Mouse (Mus musculus): ENCODE measurements around the gene Caprin2. TPM values are rescaled to one million over a fixed set of nuclear protein-coding genes. Genes with fewer than 3 reads are reported as not detected.

Caprin2 gene
- polyA plus RNA-seq, 1 experiment from 2014 or later: 13.8 TPM

DNA sequence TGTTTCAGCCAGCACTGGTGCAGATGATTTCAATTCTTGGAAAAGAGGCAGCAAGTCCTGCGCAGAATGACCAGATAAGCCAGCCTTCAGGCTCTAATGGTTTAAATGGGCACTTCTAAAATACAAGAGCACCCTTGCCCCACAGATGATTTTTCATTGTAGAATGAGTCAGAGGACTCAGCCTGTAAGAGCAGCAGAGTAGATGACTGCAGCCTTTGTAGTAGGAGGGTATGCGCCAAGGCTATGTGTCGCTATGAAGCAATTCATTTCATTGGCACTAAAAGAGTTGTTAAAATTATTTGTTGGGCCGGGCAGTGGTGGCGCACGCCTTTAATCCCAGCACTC lies 442 bp upstream of the Caprin2 start:
- peak overlapping the region; percentile 77 for H3K27ac ChIP-seq (ENCODE audit: low read depth, low read length)
- no peak for DNase-seq (ENCODE audit: low spot score, missing footprints)
- H3K4me1 ChIP-seq (ENCODE audit: control insufficient read depth, insufficient read depth, low read length): peaks cover 2% of the 10 kb centered on the region; the same call in 1 of the 2 replicates

DNA sequence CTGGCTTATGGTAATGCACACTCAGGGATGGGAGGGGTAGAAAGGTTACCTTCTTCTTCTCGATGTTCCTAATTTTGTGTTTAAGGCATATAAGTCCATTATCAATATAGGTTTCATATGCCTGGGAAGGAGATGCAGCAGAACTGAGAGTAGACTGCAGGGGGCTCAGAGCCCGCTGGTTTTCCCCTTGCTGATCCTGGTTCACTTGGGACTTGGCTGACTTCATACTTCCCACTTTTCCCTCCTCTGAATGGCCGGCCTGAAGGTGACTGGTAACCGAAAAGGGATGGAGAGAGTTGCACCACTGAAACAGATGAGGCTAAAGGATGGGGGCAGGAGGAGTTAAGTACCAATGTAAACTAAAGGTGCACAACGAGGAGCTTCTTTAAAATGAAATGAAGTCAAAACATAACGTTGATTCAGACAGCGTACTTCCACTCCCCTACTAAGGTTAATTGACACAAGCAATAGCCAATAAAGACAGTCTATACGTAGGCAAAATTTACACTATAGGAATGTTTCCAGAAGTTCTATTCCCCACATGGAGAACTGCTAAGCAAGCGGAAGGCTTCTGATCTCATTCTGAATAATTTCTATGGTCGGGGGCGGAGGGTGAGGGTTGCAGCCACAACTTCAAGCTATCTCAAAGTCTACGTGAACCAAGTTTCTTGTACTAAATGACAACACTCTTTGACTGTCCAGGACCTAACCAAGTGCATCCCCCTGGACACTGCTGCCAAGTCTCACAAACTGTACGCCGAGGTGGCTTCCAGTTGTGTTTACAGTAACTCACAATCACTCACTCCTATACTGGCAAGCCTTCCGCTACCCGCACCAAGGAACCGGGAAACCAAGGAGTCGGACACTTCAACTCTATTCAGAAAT lies 907 bp downstream of the Caprin2 start:
- ATAC-seq (ENCODE audit: low FRiP score) (no peak), DNase-seq (ENCODE audit: low spot score, missing footprints) (no peak)
- H3K9ac ChIP-seq (ENCODE audit: low read length): peak overlapping the region; percentile 79
- H3K27ac ChIP-seq (ENCODE audit: low read depth, low read length): peak overlapping the region; percentile 59; the same call in 1 of the 2 replicates
- WGBS: 20% methylated on average over 18 of the region's 18 CpGs
- no peaks in the 10 kb centered on the region for H3K36me3 ChIP-seq (ENCODE audit: control insufficient read depth, insufficient read depth, low read length)
- peak overlapping the region; percentile 79 for H3K4me3 ChIP-seq (ENCODE audit: low read depth, low read length)
- H3K27me3 ChIP-seq (ENCODE audit: control insufficient read depth, insufficient read depth, low read length): no peaks in the 10 kb centered on the region
- H3K4me1 ChIP-seq (ENCODE audit: control insufficient read depth, insufficient read depth, low read length): peaks cover 2% of the 10 kb centered on the region; the same call in 1 of the 2 replicates
- peak overlapping the region; percentile 87 for H3K4me2 ChIP-seq
- H3K9me3 ChIP-seq (ENCODE audit: control insufficient read depth, low read length): no peaks in the 10 kb centered on the region

More for the DNA sequence above, 442 bp upstream of the Caprin2 start:
- ATAC-seq (ENCODE audit: low FRiP score): no peak; the same call in 1 of the 2 replicates
- Histone ChIP-seq H3K9me3 (ENCODE audit: control insufficient read depth, low read length) (no peaks in the 10 kb centered on the region), H3K9ac (ENCODE audit: low read length) (peak overlapping the region; percentile 79), H3K4me3 (ENCODE audit: low read depth, low read length) (peak overlapping the region; percentile 79), H3K36me3 (ENCODE audit: control insufficient read depth, insufficient read depth, low read length) (no peaks in the 10 kb centered on the region), H3K4me2 (peak overlapping the region; percentile 87), H3K27me3 (ENCODE audit: control insufficient read depth, insufficient read depth, low read length) (no peaks in the 10 kb centered on the region)
- 52% methylated on average over 6 of the region's 6 CpGs for WGBS

DNA sequence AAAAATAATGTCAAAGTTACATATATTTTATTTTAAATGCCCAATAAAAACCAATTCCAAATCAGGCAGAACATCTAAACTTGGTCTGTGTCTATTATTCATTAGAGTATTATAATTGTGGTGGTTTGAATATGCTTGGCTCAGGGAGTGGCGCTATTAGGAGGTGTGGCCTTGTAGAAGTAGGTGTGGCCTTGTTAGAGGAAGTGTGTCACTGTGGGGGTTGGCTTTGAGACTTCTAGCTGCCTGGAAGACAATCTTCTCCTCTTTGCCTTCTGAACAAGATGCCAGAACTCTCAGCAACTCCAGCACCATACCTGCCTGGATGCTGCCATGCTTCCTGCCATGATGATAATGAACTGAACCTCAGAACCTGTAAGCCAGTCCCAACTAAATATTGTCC lies 22.1 kb downstream of the Caprin2 start:
- no peak overlapping the region for H3K27ac ChIP-seq (ENCODE audit: low read depth, low read length)
- no peaks in the 10 kb centered on the region for H3K36me3 ChIP-seq (ENCODE audit: control insufficient read depth, insufficient read depth, low read length)
- no peak overlapping the region for H3K4me2 ChIP-seq
- H3K4me3 ChIP-seq (ENCODE audit: low read depth, low read length): no peak overlapping the region
- ATAC-seq (ENCODE audit: low FRiP score) (no peak), DNase-seq (ENCODE audit: low spot score, missing footprints) (peak; percentile 76)
- no peaks in the 10 kb centered on the region for H3K9me3 ChIP-seq (ENCODE audit: control insufficient read depth, low read length)
- WGBS: 86% methylated on average over 1 of the region's 1 CpGs
- H3K27me3 ChIP-seq (ENCODE audit: control insufficient read depth, insufficient read depth, low read length): no peaks in the 10 kb centered on the region
- H3K9ac ChIP-seq (ENCODE audit: low read length): no peak overlapping the region
- no peaks in the 10 kb centered on the region for H3K4me1 ChIP-seq (ENCODE audit: control insufficient read depth, insufficient read depth, low read length)

DNA sequence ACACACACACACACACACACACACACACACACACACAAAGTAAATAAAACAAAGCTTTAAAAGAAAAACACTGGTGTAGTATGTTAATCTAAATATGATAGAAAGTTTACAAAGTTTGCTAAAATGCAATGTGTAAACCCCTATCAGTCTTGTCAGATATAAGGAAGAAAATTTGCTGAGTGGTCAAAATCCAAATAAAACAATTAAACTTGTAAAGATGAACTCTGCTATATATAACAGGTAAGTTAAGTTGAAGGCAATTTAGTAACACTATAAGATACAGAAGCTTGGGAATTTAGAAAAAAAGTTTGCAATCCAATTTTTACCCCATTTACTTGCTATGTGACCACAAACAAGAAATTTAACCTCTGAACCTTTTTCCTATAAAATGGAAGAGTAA lies 50.4 kb downstream of the Caprin2 start:
- no peaks in the 10 kb centered on the region for H3K36me3 ChIP-seq (ENCODE audit: control insufficient read depth, insufficient read depth, low read length)
- H3K9ac ChIP-seq (ENCODE audit: low read length): no peak overlapping the region
- no peaks in the 10 kb centered on the region for H3K4me1 ChIP-seq (ENCODE audit: control insufficient read depth, insufficient read depth, low read length)
- H3K4me3 ChIP-seq (ENCODE audit: low read depth, low read length): no peak overlapping the region
- DNase-seq (ENCODE audit: low spot score, missing footprints) (no peak), ATAC-seq (ENCODE audit: low FRiP score) (no peak)
- H3K9me3 ChIP-seq (ENCODE audit: control insufficient read depth, low read length): no peaks in the 10 kb centered on the region
- H3K4me2 ChIP-seq: no peak overlapping the region
- H3K27me3 ChIP-seq (ENCODE audit: control insufficient read depth, insufficient read depth, low read length): no peaks in the 10 kb centered on the region
- no peak overlapping the region for H3K27ac ChIP-seq (ENCODE audit: low read depth, low read length)

DNA sequence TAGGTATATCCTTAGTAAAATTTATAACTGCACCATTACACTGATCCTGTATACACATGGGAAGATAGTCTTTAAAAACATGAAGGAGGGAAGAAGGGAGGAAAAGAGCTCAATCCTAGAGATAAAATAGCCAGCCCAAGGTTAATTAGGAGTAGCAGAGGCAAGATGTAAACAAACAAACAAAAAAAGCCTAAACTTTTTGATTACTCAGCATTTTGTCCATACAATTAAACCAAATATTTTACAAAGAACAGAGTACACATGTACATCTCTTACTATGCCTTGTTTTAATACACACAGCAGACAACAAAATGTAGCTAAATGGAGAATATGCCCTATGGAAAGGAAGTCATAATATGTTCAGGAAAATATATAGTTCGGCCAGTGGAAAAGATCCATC lies 54.3 kb downstream of the Caprin2 start:
- DNase-seq (ENCODE audit: low spot score, missing footprints) (no peak), ATAC-seq (ENCODE audit: low FRiP score) (no peak)
- whole genome bisulfite sequencing: 93% methylated on average over 1 of the region's 1 CpGs
- Histone ChIP-seq H3K9ac (ENCODE audit: low read length) (no peak overlapping the region), H3K4me2 (no peak overlapping the region), H3K4me1 (ENCODE audit: control insufficient read depth, insufficient read depth, low read length) (no peaks in the 10 kb centered on the region), H3K4me3 (ENCODE audit: low read depth, low read length) (no peak overlapping the region), H3K36me3 (ENCODE audit: control insufficient read depth, insufficient read depth, low read length) (no peaks in the 10 kb centered on the region), H3K27me3 (ENCODE audit: control insufficient read depth, insufficient read depth, low read length) (no peaks in the 10 kb centered on the region), H3K27ac (ENCODE audit: low read depth, low read length) (no peak overlapping the region), H3K9me3 (ENCODE audit: control insufficient read depth, low read length) (no peaks in the 10 kb centered on the region)

DNA sequence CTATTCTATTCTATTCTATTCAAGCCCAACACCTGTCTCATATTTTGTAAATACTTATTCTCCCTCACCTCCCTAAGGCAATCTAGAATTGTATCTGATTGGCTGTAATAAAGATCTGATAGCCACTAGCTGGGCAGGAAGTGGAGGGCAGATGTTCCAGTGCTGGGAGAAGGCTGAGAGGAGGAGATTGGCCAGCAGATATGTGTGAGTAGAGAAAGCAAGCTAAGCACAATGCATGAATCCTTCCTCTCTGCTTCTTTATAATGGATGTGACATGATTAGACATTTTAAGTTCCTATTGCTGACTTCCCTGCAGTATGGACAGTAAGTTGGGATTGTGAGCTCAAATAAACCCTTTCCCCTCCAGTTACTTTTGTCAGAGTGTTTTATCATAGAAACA lies 57.6 kb downstream of the Caprin2 start:
- DNase-seq (ENCODE audit: low spot score, missing footprints): no peak
- Histone ChIP-seq H3K27me3 (ENCODE audit: control insufficient read depth, insufficient read depth, low read length) (no peaks in the 10 kb centered on the region), H3K4me1 (ENCODE audit: control insufficient read depth, insufficient read depth, low read length) (no peaks in the 10 kb centered on the region), H3K9me3 (ENCODE audit: control insufficient read depth, low read length) (no peaks in the 10 kb centered on the region), H3K4me2 (no peak overlapping the region), H3K4me3 (ENCODE audit: low read depth, low read length) (no peak overlapping the region), H3K36me3 (ENCODE audit: control insufficient read depth, insufficient read depth, low read length) (no peaks in the 10 kb centered on the region), H3K27ac (ENCODE audit: low read depth, low read length) (no peak overlapping the region), H3K9ac (ENCODE audit: low read length) (no peak overlapping the region)
- no peak for ATAC-seq (ENCODE audit: low FRiP score)

DNA sequence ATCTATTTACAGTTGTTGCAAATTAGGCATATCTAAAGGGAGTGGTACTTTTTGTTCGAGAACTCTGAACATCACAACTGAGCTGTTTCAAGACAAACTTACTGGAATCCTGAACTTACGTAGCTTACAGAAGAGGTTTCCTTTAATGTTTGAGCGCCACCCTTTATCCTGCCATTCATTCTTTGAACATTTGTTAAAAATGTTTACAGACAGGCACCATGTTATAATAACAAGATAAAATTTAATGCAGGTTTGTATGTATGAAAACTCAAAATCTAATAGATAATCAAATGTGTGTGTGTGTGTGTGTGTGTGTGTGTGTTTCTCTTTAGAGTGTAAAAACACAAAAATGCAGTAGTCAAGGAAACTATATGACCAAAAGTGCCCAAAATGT lies 64.3 kb downstream of the Caprin2 start:
- no peak for ATAC-seq (ENCODE audit: low FRiP score)
- WGBS: 31% methylated on average over 3 of the region's 3 CpGs
- no peak for DNase-seq (ENCODE audit: low spot score, missing footprints)
- Histone ChIP-seq H3K4me1 (ENCODE audit: control insufficient read depth, insufficient read depth, low read length) (peaks cover 9% of the 10 kb centered on the region), H3K9me3 (ENCODE audit: control insufficient read depth, low read length) (no peaks in the 10 kb centered on the region), H3K36me3 (ENCODE audit: control insufficient read depth, insufficient read depth, low read length) (no peaks in the 10 kb centered on the region), H3K4me2 (peak overlapping the region; percentile 88), H3K27me3 (ENCODE audit: control insufficient read depth, insufficient read depth, low read length) (no peaks in the 10 kb centered on the region), H3K27ac (ENCODE audit: low read depth, low read length) (no peak overlapping the region), H3K4me3 (ENCODE audit: low read depth, low read length) (peak overlapping the region; percentile 79), H3K9ac (ENCODE audit: low read length) (peak overlapping the region; percentile 80)

DNA sequence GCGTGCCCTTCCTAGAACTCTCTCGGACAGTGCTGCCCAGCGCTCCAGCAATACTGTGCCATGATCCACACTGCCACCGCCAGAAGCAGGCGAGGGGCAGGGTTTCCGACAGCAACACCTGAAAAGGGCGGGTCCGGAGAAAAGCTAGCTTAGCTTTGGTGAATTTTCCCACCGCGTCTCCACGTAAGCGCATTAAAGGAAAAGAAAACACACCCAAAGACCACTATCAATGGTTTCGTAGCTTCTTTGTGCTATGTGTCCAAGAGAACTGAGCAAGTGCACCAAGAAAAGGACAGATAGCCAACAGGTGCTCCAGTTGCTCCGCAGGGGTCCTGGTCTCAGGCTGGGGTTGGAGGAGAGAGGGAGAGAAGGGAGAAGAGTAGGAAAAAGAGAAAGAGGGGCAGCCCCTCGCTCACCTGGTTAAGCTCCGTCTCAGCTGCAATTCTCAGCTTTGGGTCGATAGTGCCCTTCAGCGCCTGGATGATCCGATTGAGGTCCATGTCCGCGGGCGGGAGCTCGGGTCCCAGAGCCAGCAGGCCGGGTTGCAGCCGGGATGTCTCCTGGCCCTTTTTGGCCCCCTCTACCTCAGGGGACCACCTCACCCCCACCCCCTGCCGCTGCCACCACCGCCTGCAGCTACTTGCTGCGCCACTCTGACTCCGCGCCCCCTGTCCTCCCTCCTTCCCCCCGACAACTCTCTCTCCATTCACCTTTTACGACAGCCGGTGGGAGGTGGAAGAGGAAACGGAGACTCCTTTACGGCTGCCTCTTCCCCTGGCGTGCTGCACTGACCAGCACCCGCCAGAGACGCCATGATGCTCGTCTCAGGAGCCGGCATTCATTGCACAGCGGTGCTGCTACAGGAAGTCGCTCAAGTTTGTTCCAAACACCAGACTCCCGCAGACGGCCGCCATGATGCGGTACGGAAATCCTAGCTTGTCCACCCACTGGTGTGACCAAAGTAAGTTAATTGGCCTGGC lies 65.0 kb downstream of the Caprin2 start, which contains the start of gene Ipo8:
Ipo8 (minus strand) TSS at position 720 of the 980 bp plus-strand sequence.
- Histone ChIP-seq H3K27ac (ENCODE audit: low read depth, low read length) (no peak within 1 kb of the TSS; the same call in 1 of the 2 replicates), H3K4me3 (ENCODE audit: low read depth, low read length) (peak within 1 kb of the TSS; percentile 79), H3K27me3 (ENCODE audit: control insufficient read depth, insufficient read depth, low read length) (no peaks in the 10 kb centered on the region), H3K4me1 (ENCODE audit: control insufficient read depth, insufficient read depth, low read length) (peaks cover 9% of the 10 kb centered on the region), H3K9ac (ENCODE audit: low read length) (peak within 1 kb of the TSS; percentile 80), H3K4me2 (peak within 1 kb of the TSS; percentile 88), H3K9me3 (ENCODE audit: control insufficient read depth, low read length) (no peaks in the 10 kb centered on the region), H3K36me3 (ENCODE audit: control insufficient read depth, insufficient read depth, low read length) (no peaks in the 10 kb centered on the region)
- ATAC-seq (ENCODE audit: low FRiP score) (peak; percentile 98), DNase-seq (ENCODE audit: low spot score, missing footprints) (peak; percentile 99)
- under 1% methylated on average over 46 of the region's 47 CpGs for WGBS

DNA sequence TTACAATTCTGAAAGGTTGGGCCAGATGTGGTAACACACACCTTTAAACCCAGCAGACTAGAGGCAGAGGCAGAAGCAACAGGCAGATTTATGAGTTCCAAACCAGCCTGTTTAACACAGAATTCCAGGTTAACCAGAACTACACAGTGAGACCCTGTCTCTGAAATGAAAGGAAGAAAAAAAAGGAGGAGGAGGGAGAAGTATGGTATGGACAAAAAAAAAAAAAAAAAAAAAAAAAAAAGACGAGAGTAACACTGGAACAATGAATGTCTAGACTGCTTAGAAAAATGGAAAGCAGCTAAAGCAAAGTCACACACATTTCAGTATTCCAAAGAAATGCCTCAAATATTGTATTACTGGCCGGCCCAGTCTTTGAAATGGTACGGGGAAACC lies 65.7 kb downstream of the Caprin2 start:
- Histone ChIP-seq H3K27ac (ENCODE audit: low read depth, low read length) (no peak overlapping the region), H3K36me3 (ENCODE audit: control insufficient read depth, insufficient read depth, low read length) (no peaks in the 10 kb centered on the region), H3K27me3 (ENCODE audit: control insufficient read depth, insufficient read depth, low read length) (no peaks in the 10 kb centered on the region), H3K4me3 (ENCODE audit: low read depth, low read length) (peak overlapping the region; percentile 79), H3K9ac (ENCODE audit: low read length) (peak overlapping the region; percentile 80), H3K4me2 (peak overlapping the region; percentile 88), H3K9me3 (ENCODE audit: control insufficient read depth, low read length) (no peaks in the 10 kb centered on the region), H3K4me1 (ENCODE audit: control insufficient read depth, insufficient read depth, low read length) (peaks cover 9% of the 10 kb centered on the region)
- 9% methylated on average over 3 of the region's 3 CpGs for WGBS
- DNase-seq (ENCODE audit: low spot score, missing footprints) (no peak), ATAC-seq (ENCODE audit: low FRiP score) (no peak)

Measured in midbrain, embryonic 11.5 days (tissue).